Mouse (Mus musculus): ENCODE data around the gene Plppr2. TPM values are rescaled to one million over a fixed set of nuclear protein-coding genes. Genes with fewer than 3 reads are reported as not detected.

Plppr2 gene
- total RNA-seq, 2 experiments from 2014 or later, result 203 to 219 TPM

DNA sequence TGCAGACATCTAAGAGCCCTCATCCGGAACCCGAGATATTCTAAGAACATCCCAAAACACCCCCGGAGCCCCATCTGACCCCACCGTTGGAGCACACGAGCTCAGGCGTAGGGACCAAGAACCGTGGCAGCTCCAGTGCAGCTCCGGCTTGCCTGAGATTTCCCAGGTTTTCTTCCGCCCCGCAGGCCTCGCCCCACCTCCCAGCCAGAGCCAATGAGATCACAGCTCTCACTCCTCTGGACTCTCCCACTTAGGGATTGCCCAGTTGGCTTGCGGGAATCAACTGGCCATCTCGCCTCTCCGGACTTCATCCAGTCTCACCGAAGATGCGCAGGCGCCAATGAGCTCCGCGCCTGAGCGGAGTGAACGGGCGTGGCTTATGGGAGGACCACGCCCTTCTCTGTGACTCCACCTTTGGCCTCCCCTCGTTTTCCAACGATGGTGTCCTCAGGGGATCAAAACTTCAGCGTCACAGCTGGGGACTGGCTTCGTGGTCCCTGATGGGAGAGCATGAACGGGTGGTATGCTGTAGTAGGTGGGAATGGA is 9.6 kb upstream of the Plppr2 start, which contains the start of the genes Ccdc159 and Tmem205:
Gene Ccdc159, plus strand, starts transcription at position 264 of the 546 bp plus-strand sequence.
Gene Tmem205, minus strand, starts transcription at position 349 of the 546 bp plus-strand sequence.
- intact Hi-C loops (cut with DNase I), result no loop called here
- peak; percentile 92 to 98 for DNase-seq (ENCODE audit: low spot score in 2 of 2)

- intact Hi-C loops (cut with DNase I), result no loop called here
- no peak for DNase-seq (ENCODE audit: low spot score in 2 of 2)
These were observed 7.6 kb upstream of the Plppr2 start for GRCm38 (mm10) chr9:21929208-21929607.

GRCm38 (mm10) chr9:21932006-21932405 is 4.8 kb upstream of the Plppr2 start:
- no peak for DNase-seq (ENCODE audit: low spot score in 2 of 2)
- intact Hi-C loops (cut with DNase I), result no loop called here

DNA sequence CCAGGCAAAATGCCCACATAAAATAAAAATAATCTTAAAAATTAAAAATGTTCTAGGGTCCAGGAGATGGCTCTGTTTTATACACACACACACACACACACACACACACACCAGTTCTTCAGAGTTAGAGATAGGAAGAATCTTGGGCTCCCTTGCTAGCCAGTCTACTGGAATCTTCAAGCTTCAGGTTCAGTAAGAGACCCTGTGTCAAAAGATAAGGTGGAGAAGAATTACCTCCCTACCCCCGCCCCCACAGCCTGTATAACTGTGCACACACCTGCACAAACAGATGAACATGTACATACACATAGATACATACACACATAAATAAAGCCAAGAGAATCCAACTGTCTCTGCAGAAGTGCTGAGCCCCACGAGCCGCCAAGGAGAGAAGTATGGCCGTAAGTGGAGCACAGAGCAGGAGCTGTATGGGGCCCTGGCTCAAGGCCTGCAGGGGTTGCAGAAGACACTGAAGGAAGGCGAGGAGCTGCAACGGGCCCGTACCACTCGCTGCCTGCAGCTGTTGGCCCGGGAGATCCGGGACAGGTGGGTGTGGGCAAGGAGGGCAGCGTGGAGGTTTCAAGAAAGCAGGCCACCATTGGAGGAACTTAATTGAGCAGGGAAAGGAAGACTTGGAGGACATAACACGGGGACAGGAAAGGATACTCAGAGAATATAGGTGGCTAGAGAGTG is 4.2 kb upstream of the Plppr2 start:
- no peak for DNase-seq (ENCODE audit: low spot score in 2 of 2)
- intact Hi-C loops (cut with DNase I), result no loop called here

- no peak for DNase-seq (ENCODE audit: low spot score in 2 of 2)
- intact Hi-C loops (cut with DNase I), result no loop called here
These were observed 2.8 kb upstream of the Plppr2 start for GRCm38 (mm10) chr9:21934021-21934420.

DNA sequence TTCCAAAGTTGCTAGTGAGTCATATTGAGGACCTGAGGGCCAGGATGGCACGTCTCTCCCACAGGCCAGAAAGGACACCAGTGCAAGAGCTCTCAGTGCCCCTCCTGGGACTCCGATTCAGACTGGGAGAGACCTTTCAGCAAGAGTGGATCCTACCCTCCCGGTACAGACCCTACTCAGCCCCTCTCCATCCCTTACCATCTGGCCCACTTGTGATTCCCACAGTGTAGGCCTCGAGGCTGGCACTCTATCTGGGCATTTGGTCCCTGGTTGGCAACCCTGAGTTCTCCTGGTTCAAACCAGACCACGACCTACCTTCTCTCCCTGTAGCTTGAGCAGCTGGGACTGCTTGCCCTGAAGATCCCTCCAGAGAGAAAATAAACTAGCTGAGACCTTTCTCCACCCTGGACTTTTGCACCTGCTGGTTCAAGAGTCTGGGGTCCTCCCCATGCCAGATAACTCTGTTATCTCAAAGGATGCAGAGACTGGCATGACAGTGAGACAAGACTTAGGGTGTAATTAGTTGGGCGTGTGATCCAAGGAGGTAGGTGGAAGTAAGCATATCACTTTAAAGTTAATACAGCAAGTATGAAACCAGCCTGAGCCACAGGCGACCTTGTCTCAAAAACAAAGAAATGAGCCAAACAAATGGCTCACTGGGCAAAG is 1.2 kb upstream of the Plppr2 start:
- intact Hi-C loops (cut with DNase I), result no loop called here
- DNase-seq (ENCODE audit: low spot score in 2 of 2), result no peak

DNA sequence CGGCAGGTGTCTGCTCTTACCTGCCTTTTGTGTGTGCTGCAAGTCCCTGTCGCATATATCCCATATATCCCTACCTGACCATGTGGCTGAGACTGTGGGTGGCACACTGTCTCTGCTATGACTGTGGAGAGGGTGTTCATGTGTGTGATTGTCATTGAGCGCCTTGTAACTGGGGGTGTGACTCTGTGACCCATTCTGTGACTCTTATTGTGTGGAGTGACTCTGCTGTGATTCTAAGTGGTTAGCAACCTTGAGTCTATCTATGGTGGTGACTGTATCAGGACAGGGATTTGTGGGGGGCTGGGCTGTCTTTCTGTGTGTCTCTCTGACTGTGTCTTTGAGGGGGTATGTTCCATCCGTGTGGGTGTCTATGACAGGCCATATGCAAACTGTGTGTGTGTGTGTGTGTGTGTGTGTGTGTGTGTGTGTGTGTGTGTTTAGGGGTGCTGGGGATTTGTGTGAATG is 910 bp downstream of the Plppr2 start:
- intact Hi-C loops (cut with DNase I), result loop anchor here (2.0 kb wide), 1 partner anchor 15 kb away; no protein-coding TSS in a partner anchor
- DNase-seq (ENCODE audit: low spot score in 2 of 2), result peak in 1 of 2 experiments; percentile 73

- no peak for DNase-seq (ENCODE audit: low spot score in 2 of 2)
- intact Hi-C loops (cut with DNase I), result loop anchor here (2.0 kb wide), 1 partner anchor 14 kb away; no protein-coding TSS in a partner anchor
These were observed 1.5 kb downstream of the Plppr2 start for GRCm38 (mm10) chr9:21938234-21938855.

DNA sequence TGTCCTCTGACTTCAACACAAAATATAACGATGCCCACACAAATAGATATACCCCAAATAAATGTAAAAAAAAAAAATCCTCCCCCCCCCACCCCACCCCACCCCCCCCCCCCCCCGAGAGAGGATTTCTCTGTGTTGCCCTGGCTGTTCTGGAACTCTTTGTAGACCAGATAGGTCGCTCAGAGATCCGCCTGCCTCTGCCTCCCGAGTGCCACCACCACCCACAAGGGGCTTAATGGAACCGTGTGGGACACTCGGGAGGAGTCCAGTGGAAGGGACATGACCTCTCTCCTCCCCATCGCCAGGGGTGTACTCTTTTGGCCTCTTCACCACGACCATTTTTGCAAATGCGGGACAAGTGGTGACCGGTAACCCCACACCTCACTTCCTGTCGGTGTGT is 6.2 kb downstream of the Plppr2 start:
- intact Hi-C loops (cut with DNase I), result no loop called here
- no peak for DNase-seq (ENCODE audit: low spot score in 2 of 2)

DNA sequence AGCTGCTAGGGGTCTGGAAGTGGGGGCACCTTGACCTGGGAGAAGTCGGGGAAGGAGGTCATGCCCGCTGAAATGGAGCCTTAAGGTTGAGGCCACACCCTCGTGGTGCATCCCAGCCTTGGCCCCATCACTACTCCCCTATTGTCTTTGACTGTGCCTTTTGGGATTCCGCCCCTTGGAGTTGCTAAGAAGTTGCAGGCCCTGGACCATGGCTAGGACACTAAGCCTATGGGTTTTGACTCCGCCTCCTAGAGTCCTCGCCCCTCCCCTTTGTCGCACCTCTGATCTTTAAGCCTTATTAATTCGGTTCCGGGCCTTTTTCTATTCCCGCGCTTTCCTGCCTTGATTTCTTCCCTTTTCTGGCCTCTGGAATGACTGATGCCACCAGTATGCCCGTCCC is 6.8 kb downstream of the Plppr2 start:
- intact Hi-C loops (cut with DNase I), result no loop called here
- no peak for DNase-seq (ENCODE audit: low spot score in 2 of 2)

- no peak for DNase-seq (ENCODE audit: low spot score in 2 of 2)
- intact Hi-C loops (cut with DNase I), result no loop called here
These were observed 7.4 kb downstream of the Plppr2 start for GRCm38 (mm10) chr9:21944267-21944666.

- no peak for DNase-seq (ENCODE audit: low spot score in 2 of 2)
- intact Hi-C loops (cut with DNase I), result no loop called here
These were observed 10.8 kb downstream of the Plppr2 start for GRCm38 (mm10) chr9:21947540-21948130.

DNA sequence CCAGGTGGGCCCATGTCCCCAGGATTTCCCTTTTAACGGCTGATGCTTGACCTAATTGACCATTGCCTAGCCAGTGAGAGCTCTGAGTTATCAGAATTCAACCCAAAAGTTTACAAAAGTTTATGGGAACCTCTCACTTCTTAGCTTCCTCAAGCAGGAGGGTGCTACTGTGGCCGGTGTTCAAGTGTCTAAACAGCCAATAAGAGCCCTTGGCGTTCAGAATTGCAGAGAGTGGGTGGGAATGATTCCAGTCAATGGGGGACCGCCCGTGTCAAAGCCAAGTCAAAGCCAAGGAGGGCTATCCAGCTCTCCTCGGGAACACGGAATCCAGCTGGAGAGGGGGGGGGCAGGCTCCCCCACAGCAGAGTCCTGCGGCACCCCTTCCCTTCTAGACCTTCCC is 11.3 kb downstream of the Plppr2 start:
- DNase-seq (ENCODE audit: low spot score in 2 of 2), result no peak
- intact Hi-C loops (cut with DNase I), result no loop called here

GRCm38 (mm10) chr9:21948790-21949189 is 12.0 kb downstream of the Plppr2 start:
- intact Hi-C loops (cut with DNase I), result no loop called here
- peak in 1 of 2 experiments; percentile 60 for DNase-seq (ENCODE audit: low spot score in 2 of 2)

DNA sequence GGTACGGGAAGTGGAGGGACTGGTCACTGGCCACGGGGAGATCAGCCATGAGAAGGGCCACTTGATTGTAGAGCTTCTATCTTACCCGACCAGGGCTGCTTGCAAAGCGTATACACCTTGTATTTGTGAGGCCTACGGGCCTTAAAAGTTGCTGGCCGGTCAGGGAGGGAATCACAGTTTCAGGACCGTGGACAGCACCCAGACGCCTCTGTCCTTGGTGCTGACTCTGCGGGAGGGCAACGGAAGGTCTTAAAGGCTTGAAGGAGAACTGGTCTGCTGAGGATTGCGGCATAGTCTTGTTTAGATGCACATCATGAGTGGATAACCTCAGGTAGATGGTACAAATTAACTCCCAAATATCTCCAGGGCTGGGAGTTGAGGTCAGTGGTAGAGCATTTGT is 13.5 kb downstream of the Plppr2 start:
- DNase-seq (ENCODE audit: low spot score in 2 of 2), result no peak
- intact Hi-C loops (cut with DNase I), result no loop called here

- intact Hi-C loops (cut with DNase I), result loop anchor here (2.0 kb wide), 1 partner anchor 13 kb away; no protein-coding TSS in a partner anchor
- DNase-seq (ENCODE audit: low spot score in 2 of 2), result no peak
These were observed 15.1 kb downstream of the Plppr2 start for GRCm38 (mm10) chr9:21951977-21952376.

DNA sequence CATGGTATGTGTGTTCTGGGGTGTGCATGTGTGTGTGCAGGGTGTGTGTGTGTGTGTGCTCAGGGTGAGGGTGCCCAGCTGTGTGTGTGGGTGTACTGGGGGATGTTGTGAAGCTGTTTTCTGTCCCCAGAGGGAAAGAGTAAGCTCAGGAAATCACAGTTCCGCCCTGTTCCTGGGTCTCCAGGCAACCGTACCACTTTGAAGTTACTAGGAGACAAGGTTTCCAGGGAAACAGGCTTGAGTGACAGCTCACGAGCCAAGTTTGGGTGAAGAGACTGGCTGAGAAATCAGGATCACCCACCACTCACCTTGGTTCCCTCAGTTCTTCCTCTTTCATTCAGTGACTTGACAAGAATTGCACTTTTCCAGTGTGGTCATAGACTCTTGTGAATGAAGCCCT is 16.8 kb downstream of the Plppr2 start:
- DNase-seq (ENCODE audit: low spot score in 2 of 2), result peak; percentile 71 to 91

GRCm38 (mm10) chr9:21954635-21955034 is 17.8 kb downstream of the Plppr2 start:
- DNase-seq (ENCODE audit: low spot score in 2 of 2), result no peak
- intact Hi-C loops (cut with DNase I), result no loop called here

More for the DNA sequence above, 16.8 kb downstream of the Plppr2 start:
- intact Hi-C loops (cut with DNase I), result loop anchor here (2.0 kb wide), 1 partner anchor 15 kb away; no protein-coding TSS in a partner anchor

GRCm38 (mm10) chr9:21955225-21955569 is 18.4 kb downstream of the Plppr2 start:
- intact Hi-C loops (cut with DNase I), result no loop called here
- no peak for DNase-seq (ENCODE audit: low spot score in 2 of 2)

All from left cerebral cortex, postnatal 25 days (tissue).